Mouse (Mus musculus) myocyte (in vitro differentiated cells): ENCODE results near the gene Mbnl1.

Experiments used
- MYOG ChIP-seq, 3 experiments: IDR thresholded peaks; one replicate each; pipeline ENCODE4 v1.6.1; 2011; ENCODE audit warnings: control low read depth in 2 of 3, low read depth in 2 of 3, mild to moderate bottlenecking in 2 of 3; ENCODE audit not compliant: insufficient read length in 2 of 3, control insufficient read depth in 1 of 3, insufficient read depth in 1 of 3
- POLR2A ChIP-seq: IDR thresholded peaks from one replicate; pipeline ENCODE4 v1.6.1; 2011; ENCODE audit warnings: low read depth, mild to moderate bottlenecking, control low read depth, moderate library complexity; ENCODE audit not compliant: insufficient read length
- POLR2AphosphoS2 ChIP-seq: IDR thresholded peaks from one replicate; pipeline ENCODE4 v1.6.1; 2011; ENCODE audit warnings: low read depth, control low read depth; ENCODE audit not compliant: insufficient read length

DNA sequence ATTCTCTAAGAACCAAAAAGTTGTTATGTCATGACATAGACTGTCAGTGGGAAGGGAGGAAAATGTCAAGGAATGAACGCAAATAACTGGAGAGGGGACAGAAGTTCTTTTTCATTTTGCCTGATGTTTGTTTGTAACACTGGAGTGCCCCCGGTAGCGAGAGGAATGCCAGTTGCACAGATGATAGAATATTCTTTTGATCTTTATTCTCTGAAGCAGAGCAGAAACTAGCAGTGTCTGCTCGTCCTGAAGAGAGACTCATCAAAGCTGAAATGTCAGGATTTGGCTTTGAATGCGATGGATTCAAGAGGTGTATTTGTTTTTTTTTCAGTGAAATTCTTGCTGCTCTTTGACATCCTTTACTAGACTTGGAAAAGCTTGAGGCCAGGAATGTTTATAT, 77.9 kb downstream of the Mbnl1 start:
- TF ChIP-seq MYOG (IDR thresholded peaks at IDR 0.05; ENCODE audit: control insufficient read depth in 1 of 3, insufficient read depth in 1 of 3, insufficient read length in 2 of 3, low read depth in 2 of 3) (no peak), POLR2AphosphoS2 (no peak), POLR2A (no peak)
